In the genomic region with DNA sequence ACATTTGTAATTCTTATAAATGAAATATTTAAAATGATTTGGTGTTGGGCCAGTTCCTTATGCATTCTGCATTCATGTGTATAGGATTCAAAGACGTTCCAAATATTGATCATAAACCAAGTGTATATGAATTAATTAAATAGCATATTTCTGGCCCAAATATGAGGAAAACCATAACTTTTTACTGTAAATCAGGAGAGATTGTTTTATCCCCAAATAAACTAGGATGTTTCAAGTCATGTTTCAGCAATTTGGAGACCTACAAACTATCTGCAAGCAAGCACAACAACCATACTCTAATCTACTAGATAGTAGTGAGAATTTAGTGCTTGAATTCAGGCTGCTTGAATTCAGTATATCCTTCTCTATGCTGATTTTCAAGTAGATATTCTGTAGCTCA, we compare ENCODE assay signal across 18 mouse cellular contexts.
A peak's percentile ranks its signal among the peaks of the same experiment; 100 is the strongest.
DNase-seq lines count a peak whose midpoint lies in the region; ATAC-seq and TF ChIP-seq lines count a peak whose summit lies in the region.
"Had no signal": no experiment of that assay in that cellular context is flagged by ENCODE, and none has a peak within 500 bp of the region (broad histone marks: within the 10 kb centered on the region; RNA-seq: fewer than 3 reads in every experiment).

No protein-coding gene starts in this region.

- peak overlapping the region; percentile 60; the same call in 1 of the 2 replicates for H3K9ac ChIP-seq in forebrain, embryonic 16.5 days (replicated peaks; ENCODE audit: low read depth, low read length)
- H3K9ac ChIP-seq in hindbrain, postnatal 0 days (replicated peaks; ENCODE audit: low read length) = peak overlapping the region; percentile 61
- H3K9ac ChIP-seq in neural tube, embryonic 12.5 days = peak overlapping the region; percentile 76
- H3K9ac ChIP-seq: lung, embryonic 15.5 days had no signal

- H3K27me3 ChIP-seq in forebrain, embryonic 10.5 days (ENCODE audit: poor library complexity, severe bottlenecking) = peaks cover 97% of the 10 kb centered on the region
- no peaks in the 10 kb centered on the region for H3K27me3 ChIP-seq in forebrain, embryonic 16.5 days (replicated peaks; ENCODE audit: control insufficient read depth, insufficient read depth, low read length)
- no peaks in the 10 kb centered on the region for H3K27me3 ChIP-seq in hindbrain, postnatal 0 days (ENCODE audit: insufficient read depth, low read length)
- H3K27me3 ChIP-seq in neural tube, embryonic 12.5 days (replicated peaks) = no peaks in the 10 kb centered on the region

- TF ChIP-seq CTCF in hindbrain, postnatal 0 days (IDR thresholded peaks at IDR 0.05; ENCODE audit: low read depth) = no peak

- H3K4me1 ChIP-seq in forebrain, embryonic 10.5 days = peaks cover 5% of the 10 kb centered on the region; the same call in 1 of the 2 replicates
- H3K4me1 ChIP-seq in forebrain, embryonic 16.5 days (replicated peaks; ENCODE audit: control insufficient read depth, insufficient read depth, low read length) = no peaks in the 10 kb centered on the region
- no peaks in the 10 kb centered on the region for H3K4me1 ChIP-seq in hindbrain, postnatal 0 days (ENCODE audit: insufficient read depth, low read length)
- no peaks in the 10 kb centered on the region for H3K4me1 ChIP-seq in neural tube, embryonic 12.5 days

- peak overlapping the region; percentile 94 for H3K27ac ChIP-seq in forebrain, embryonic 10.5 days
- peak overlapping the region; percentile 77 for H3K27ac ChIP-seq in forebrain, embryonic 16.5 days (ENCODE audit: low read length)
- peak overlapping the region; percentile 83 for H3K27ac ChIP-seq in hindbrain, postnatal 0 days
- H3K27ac ChIP-seq in neural tube, embryonic 12.5 days = 0 out of 2 replicates have a peak overlapping the region, but pooled peaks have one; percentile 32
- H3K27ac ChIP-seq: kidney, postnatal 0 days; lung, embryonic 15.5 days had no signal

- no peak for ATAC-seq in forebrain, embryonic 16.5 days
- no peak for ATAC-seq in hindbrain, postnatal 0 days
- no peak for ATAC-seq in neural tube, embryonic 12.5 days (ENCODE audit: low FRiP score, low read depth)
- ATAC-seq: CD4-positive, CD25-positive, alpha-beta regulatory T cell, adult 4 months; inflammation-experienced regulatory T-cells, adult 6 months had no signal

- intact Hi-C loops in left cerebral cortex, postnatal 25 days (cut with DNase I) = loop anchor here (5.0 kb wide), 2 partner anchors 322 to 487 kb away; a partner anchor contains a TSS
- intact Hi-C loops in left cerebral cortex, postnatal 36 days (cut with DNase I) = loop anchor here (5.0 kb wide), 3 partner anchors 327 to 877 kb away; a partner anchor contains a TSS

- 72% methylated on average over 1 of the region's 1 CpGs for WGBS in forebrain, embryonic 10.5 days
- WGBS in forebrain, embryonic 16.5 days = 10% methylated on average over 1 of the region's 1 CpGs
- 15% methylated on average over 1 of the region's 1 CpGs for WGBS in hindbrain, postnatal 0 days
- 26% methylated on average over 1 of the region's 1 CpGs for WGBS in neural tube, embryonic 12.5 days

- DNase-seq in forebrain, embryonic 10.5 days (ENCODE audit: extremely low spot score, low spot score) = no peak
- DNase-seq in hindbrain, postnatal 0 days (ENCODE audit: low spot score) = no peak
- no peak for DNase-seq in adrenal gland, adult (ENCODE audit: inconsistent age in 2 of 2, low spot score in 1 of 2)
- DNase-seq in left cerebral cortex, postnatal 25 days (ENCODE audit: low spot score in 2 of 2) = no peak
- no peak for DNase-seq in adipocyte (ENCODE audit: low spot score)
- no peak for DNase-seq in left cerebral cortex, postnatal 36 days (ENCODE audit: low spot score in 2 of 2)
- DNase-seq: adrenal gland, postnatal 14 days; cerebellum, adult 9-10 months; heart, adult 18-20 months; layer of hippocampus, adult 9-11 months; right cerebral cortex, adult 18-20 months had no signal

- peaks cover 80% of the 10 kb centered on the region for H3K36me3 ChIP-seq in forebrain, embryonic 10.5 days (replicated peaks)
- H3K36me3 ChIP-seq in forebrain, embryonic 16.5 days (ENCODE audit: control insufficient read depth, insufficient read depth) = 0 out of 2 replicates have a peak, but pooled peaks cover 6% of the 10 kb centered on the region
- H3K36me3 ChIP-seq in hindbrain, postnatal 0 days (ENCODE audit: insufficient read depth, low read length) = peaks cover 5% of the 10 kb centered on the region; the same call in 1 of the 2 replicates
- H3K36me3 ChIP-seq in neural tube, embryonic 12.5 days = peaks cover 26% of the 10 kb centered on the region
- H3K36me3 ChIP-seq: lung, embryonic 15.5 days had no signal

- peak overlapping the region; percentile 55 for H3K4me2 ChIP-seq in forebrain, embryonic 16.5 days (ENCODE audit: low read length)
- peak overlapping the region; percentile 89 for H3K4me2 ChIP-seq in hindbrain, postnatal 0 days (ENCODE audit: low read depth, low read length)
- peak overlapping the region; percentile 78 for H3K4me2 ChIP-seq in neural tube, embryonic 12.5 days (replicated peaks)
- H3K4me2 ChIP-seq: lung, embryonic 15.5 days had no signal

- peak overlapping the region; percentile 84 for H3K4me3 ChIP-seq in forebrain, embryonic 10.5 days
- peak overlapping the region; percentile 36 for H3K4me3 ChIP-seq in forebrain, embryonic 16.5 days (replicated peaks; ENCODE audit: low read length)
- peak overlapping the region; percentile 43 for H3K4me3 ChIP-seq in hindbrain, postnatal 0 days (ENCODE audit: low read length)
- H3K4me3 ChIP-seq in neural tube, embryonic 12.5 days = peak overlapping the region; percentile 40
- H3K4me3 ChIP-seq: lung, embryonic 15.5 days; megakaryocyte, embryonic 14.5 days had no signal

- H3K9me3 ChIP-seq in forebrain, embryonic 10.5 days = no peaks in the 10 kb centered on the region
- H3K9me3 ChIP-seq in forebrain, embryonic 16.5 days (ENCODE audit: control insufficient read depth, low read length) = no peaks in the 10 kb centered on the region
- H3K9me3 ChIP-seq in hindbrain, postnatal 0 days (ENCODE audit: low read length) = no peaks in the 10 kb centered on the region
- H3K9me3 ChIP-seq in neural tube, embryonic 12.5 days = no peaks in the 10 kb centered on the region
- H3K9me3 ChIP-seq: lung, embryonic 15.5 days; megakaryocyte, embryonic 14.5 days had no signal

Comparison
In these comparisons a context has a peak if more than half of its experiments do, and no peak if none do; other contexts are left out.
1. H3K27ac ChIP-seq: peak in every context shown above with its lines; median percentile 94 in forebrain, embryonic 10.5 days; 83 in hindbrain, postnatal 0 days; 77 in forebrain, embryonic 16.5 days; 32 in neural tube, embryonic 12.5 days.